Mouse (Mus musculus) kidney, postnatal 25 days (tissue): ENCODE measurements around the gene Milr1.
"Not testable (repeated sequence)": the region's sequence is repeated elsewhere in the genome, so short reads cannot be mapped to it uniquely, and the experiment has no call there.

ENCODE experiments used
- DNase-seq, 2 experiments: peaks; one replicate each; pipeline ENCODE4 v3.0.0; 2021; ENCODE audit warnings: mixed read lengths in 2 of 2

Gene Milr1

GRCm38 (mm10) chr11:106730714-106731113 is 20.3 kb upstream of the Milr1 start:
- peak in 1 of 2 experiments; percentile 51 for DNase-seq

GRCm38 (mm10) chr11:106736614-106737013 is 14.4 kb upstream of the Milr1 start:
- no peak for DNase-seq

- DNase-seq, result peak; percentile 51 to 80
Observed at GRCm38 (mm10) chr11:106737178-106737621, 13.8 kb upstream of the Milr1 start.

- no peak for DNase-seq
Observed at GRCm38 (mm10) chr11:106739116-106739515, 11.9 kb upstream of the Milr1 start.

- DNase-seq, result not testable (repeated sequence)
Observed at GRCm38 (mm10) chr11:106740724-106741123, 10.3 kb upstream of the Milr1 start.

GRCm38 (mm10) chr11:106741232-106741631 is 9.8 kb upstream of the Milr1 start:
- no peak for DNase-seq

GRCm38 (mm10) chr11:106741826-106742225 is 9.2 kb upstream of the Milr1 start:
- DNase-seq, result no peak

GRCm38 (mm10) chr11:106742388-106742841 is 8.6 kb upstream of the Milr1 start:
- DNase-seq, result no peak

- no peak for DNase-seq
Observed at GRCm38 (mm10) chr11:106744949-106745348, 6.1 kb upstream of the Milr1 start.

- DNase-seq, result not testable (repeated sequence)
Observed at GRCm38 (mm10) chr11:106749557-106750120, 1.4 kb upstream of the Milr1 start.

GRCm38 (mm10) chr11:106750121-106750751 is 790 bp upstream of the Milr1 start, which contains the start of gene Pecam1:
Pecam1 (minus strand) TSS chr11:106750628.
- DNase-seq, result no peak

GRCm38 (mm10) chr11:106752103-106752502 is 1.1 kb downstream of the Milr1 start:
- DNase-seq, result no peak

- DNase-seq, result no peak
Observed at GRCm38 (mm10) chr11:106753314-106753713, 2.3 kb downstream of the Milr1 start.

GRCm38 (mm10) chr11:106755583-106755982 is 4.6 kb downstream of the Milr1 start:
- DNase-seq, result no peak

GRCm38 (mm10) chr11:106759028-106759427 is 8.0 kb downstream of the Milr1 start:
- no peak for DNase-seq

GRCm38 (mm10) chr11:106760511-106760910 is 9.5 kb downstream of the Milr1 start:
- DNase-seq, result no peak

- DNase-seq, result no peak
Observed at GRCm38 (mm10) chr11:106762139-106762799, 11.2 kb downstream of the Milr1 start.

GRCm38 (mm10) chr11:106762800-106763185 is 11.8 kb downstream of the Milr1 start:
- DNase-seq, result no peak

- DNase-seq, result no peak
Observed at GRCm38 (mm10) chr11:106766611-106767162, 15.7 kb downstream of the Milr1 start.

GRCm38 (mm10) chr11:106767516-106767915 is 16.5 kb downstream of the Milr1 start:
- no peak for DNase-seq

- DNase-seq, result no peak
Observed at GRCm38 (mm10) chr11:106770195-106770974, 19.4 kb downstream of the Milr1 start.

- no peak for DNase-seq
Observed at GRCm38 (mm10) chr11:106773061-106773460, 22.0 kb downstream of the Milr1 start.

- DNase-seq, result peak; percentile 50 to 78
Observed at GRCm38 (mm10) chr11:106776960-106777359, 25.9 kb downstream of the Milr1 start.
